In genomic region chr10:42855250-42855649, GRCm38 (mm10) we compare ENCODE assay signal across 12 mouse cellular contexts. TPM values are rescaled to one million over a fixed set of nuclear protein-coding genes. Genes with fewer than 3 reads are reported as not detected.
DNase-seq lines count a peak whose midpoint lies in the region; ATAC-seq lines count a peak whose summit lies in the region.
"Had no signal": no experiment of that assay in that cellular context is flagged by ENCODE, and none has a peak within 500 bp of the region (broad histone marks: within the 10 kb centered on the region; RNA-seq: fewer than 3 reads in every experiment).

No protein-coding gene starts in this region.

- H3K36me3 ChIP-seq in forebrain, embryonic 12.5 days (replicated peaks) = no peaks in the 10 kb centered on the region
- no peaks in the 10 kb centered on the region for H3K36me3 ChIP-seq in forebrain, embryonic 11.5 days (ENCODE audit: control insufficient read depth, insufficient read depth, low read length)
- H3K36me3 ChIP-seq in intestine, embryonic 16.5 days (ENCODE audit: control insufficient read depth, insufficient read depth, low read length) = no peaks in the 10 kb centered on the region
- no peaks in the 10 kb centered on the region for H3K36me3 ChIP-seq in lung, embryonic 16.5 days (ENCODE audit: control insufficient read depth, insufficient read depth, low read length)
- H3K36me3 ChIP-seq: embryonic facial prominence, embryonic 12.5 days; hindbrain, embryonic 15.5 days; limb, embryonic 12.5 days had no signal

- WGBS in forebrain, embryonic 12.5 days = 18% methylated on average over 5 of the region's 5 CpGs
- 41% methylated on average over 5 of the region's 5 CpGs for WGBS in forebrain, embryonic 11.5 days
- WGBS in intestine, embryonic 16.5 days = 16% methylated on average over 5 of the region's 5 CpGs
- WGBS in lung, embryonic 16.5 days = 9% methylated on average over 5 of the region's 5 CpGs

- peak overlapping the region; percentile 19; the same call in 1 of the 2 replicates for H3K27ac ChIP-seq in forebrain, embryonic 12.5 days
- no peak overlapping the region for H3K27ac ChIP-seq in forebrain, embryonic 11.5 days (ENCODE audit: low read depth, low read length)
- peak overlapping the region; percentile 66 for H3K27ac ChIP-seq in intestine, embryonic 16.5 days (ENCODE audit: low read length)
- H3K27ac ChIP-seq in lung, embryonic 16.5 days (ENCODE audit: low read length) = peak overlapping the region; percentile 18; the same call in 1 of the 2 replicates
- H3K27ac ChIP-seq: embryonic facial prominence, embryonic 12.5 days; hindbrain, embryonic 15.5 days; limb, embryonic 12.5 days had no signal

- no peak overlapping the region for H3K9ac ChIP-seq in forebrain, embryonic 12.5 days
- H3K9ac ChIP-seq in forebrain, embryonic 11.5 days (ENCODE audit: low read length) = no peak overlapping the region
- H3K9ac ChIP-seq in intestine, embryonic 16.5 days (ENCODE audit: low read depth, low read length) = no peak overlapping the region
- H3K9ac ChIP-seq in lung, embryonic 16.5 days (ENCODE audit: low read length) = no peak overlapping the region
- H3K9ac ChIP-seq: embryonic facial prominence, embryonic 12.5 days; hindbrain, embryonic 15.5 days; limb, embryonic 12.5 days had no signal

- no peak overlapping the region for H3K4me3 ChIP-seq in forebrain, embryonic 12.5 days (replicated peaks)
- H3K4me3 ChIP-seq in forebrain, embryonic 11.5 days (ENCODE audit: low read depth, low read length) = no peak overlapping the region
- no peak overlapping the region for H3K4me3 ChIP-seq in intestine, embryonic 16.5 days (ENCODE audit: low read length)
- H3K4me3 ChIP-seq in lung, embryonic 16.5 days (ENCODE audit: low read length) = no peak overlapping the region
- H3K4me3 ChIP-seq: embryonic facial prominence, embryonic 12.5 days; hindbrain, embryonic 15.5 days; limb, embryonic 12.5 days had no signal

- ATAC-seq in forebrain, embryonic 12.5 days (ENCODE audit: low FRiP score) = no peak
- no peak for ATAC-seq in forebrain, embryonic 11.5 days (replicated peaks; ENCODE audit: low FRiP score)
- peak; percentile 36; the same call in 1 of the 2 replicates for ATAC-seq in intestine, embryonic 16.5 days
- peak; percentile 84 for ATAC-seq in lung, embryonic 16.5 days (ENCODE audit: low read depth)
- ATAC-seq in CD4-positive, CD25-positive, alpha-beta regulatory T cell, adult 4 months = no peak
- ATAC-seq: Patski had no signal

- peaks cover 18% of the 10 kb centered on the region for H3K4me1 ChIP-seq in forebrain, embryonic 12.5 days
- peaks cover 6% of the 10 kb centered on the region; the same call in 1 of the 2 replicates for H3K4me1 ChIP-seq in forebrain, embryonic 11.5 days (replicated peaks; ENCODE audit: control insufficient read depth, insufficient read depth, low read length)
- peaks cover 9% of the 10 kb centered on the region for H3K4me1 ChIP-seq in intestine, embryonic 16.5 days (ENCODE audit: control insufficient read depth, insufficient read depth, low read length)
- H3K4me1 ChIP-seq in lung, embryonic 16.5 days (replicated peaks; ENCODE audit: control insufficient read depth, insufficient read depth, low read length) = no peaks in the 10 kb centered on the region

- H3K4me2 ChIP-seq in forebrain, embryonic 12.5 days = no peak overlapping the region
- H3K4me2 ChIP-seq in forebrain, embryonic 11.5 days (ENCODE audit: low read depth, low read length, severe bottlenecking) = no peak overlapping the region
- H3K4me2 ChIP-seq in intestine, embryonic 16.5 days (ENCODE audit: low read depth, low read length) = no peak overlapping the region
- no peak overlapping the region for H3K4me2 ChIP-seq in lung, embryonic 16.5 days (ENCODE audit: low read depth, low read length)
- H3K4me2 ChIP-seq: embryonic facial prominence, embryonic 12.5 days; hindbrain, embryonic 15.5 days; limb, embryonic 12.5 days had no signal

- H3K27me3 ChIP-seq in forebrain, embryonic 12.5 days = peaks cover 15% of the 10 kb centered on the region; the same call in 1 of the 2 replicates
- no peaks in the 10 kb centered on the region for H3K27me3 ChIP-seq in forebrain, embryonic 11.5 days (ENCODE audit: control insufficient read depth, insufficient read depth, low read length)
- no peaks in the 10 kb centered on the region for H3K27me3 ChIP-seq in intestine, embryonic 16.5 days (replicated peaks; ENCODE audit: control insufficient read depth, insufficient read depth, low read length)
- H3K27me3 ChIP-seq in lung, embryonic 16.5 days (ENCODE audit: control insufficient read depth, insufficient read depth, low read depth, low read length) = peaks cover 3% of the 10 kb centered on the region; the same call in 1 of the 2 replicates
- H3K27me3 ChIP-seq: embryonic facial prominence, embryonic 12.5 days; hindbrain, embryonic 15.5 days; limb, embryonic 12.5 days; Patski had no signal

- 0 out of 2 replicates have a peak, but pooled peaks cover 6% of the 10 kb centered on the region for H3K9me3 ChIP-seq in forebrain, embryonic 12.5 days
- H3K9me3 ChIP-seq in forebrain, embryonic 11.5 days (ENCODE audit: control insufficient read depth, low read length) = no peaks in the 10 kb centered on the region
- H3K9me3 ChIP-seq in intestine, embryonic 16.5 days (ENCODE audit: control insufficient read depth, low read length) = peaks cover 7% of the 10 kb centered on the region; the same call in 1 of the 2 replicates
- H3K9me3 ChIP-seq in lung, embryonic 16.5 days (ENCODE audit: control insufficient read depth, low read length) = peaks cover 3% of the 10 kb centered on the region; the same call in 1 of the 2 replicates
- H3K9me3 ChIP-seq: embryonic facial prominence, embryonic 12.5 days; hindbrain, embryonic 15.5 days had no signal

- no peak for DNase-seq in forebrain, embryonic 11.5 days (ENCODE audit: low spot score)
- peak; percentile 39 for DNase-seq in embryo, embryonic 10.5 days (ENCODE audit: low spot score)
- no peak for DNase-seq in frontal cortex, postnatal 25 days (ENCODE audit: low spot score in 2 of 2)
- no peak for DNase-seq in retina, embryonic 14.5 days (ENCODE audit: low spot score)

RNA-seq across cellular contexts. Expression of gene Scml4, which starts 4.9 kb away (rescaled TPM):
- polyA plus RNA-seq in forebrain, embryonic 12.5 days (2016; fragmentation: Nextera tagmentation; extraction: Ambion mirVana) = 2.9 and 3.0 TPM in 2 replicates
- polyA plus RNA-seq in forebrain, embryonic 11.5 days (2014; fragmentation: Nextera tagmentation; extraction: Ambion mirVana) = 0.83 and 1.4 TPM in 2 replicates
- polyA plus RNA-seq in intestine, embryonic 16.5 days (2015; fragmentation: Nextera tagmentation; extraction: Ambion mirVana) = 34.1 and 35.9 TPM in 2 replicates
- polyA plus RNA-seq in lung, embryonic 16.5 days (2015; fragmentation: Nextera tagmentation; extraction: Ambion mirVana) = 0.38 and 0.41 TPM in 2 replicates
- polyA plus RNA-seq in CD4-positive, CD25-positive, alpha-beta regulatory T cell, adult 4 months (2017; shearing (Covaris generic)) = 10 to 100 TPM; 56.6 to 87.8 TPM

Comparison
In these comparisons a context has a peak if more than half of its experiments do, and no peak if none do; other contexts are left out.
1. ATAC-seq: peak in intestine, embryonic 16.5 days (single experiment) and lung, embryonic 16.5 days (single experiment); none in forebrain, embryonic 12.5 days (single experiment), forebrain, embryonic 11.5 days (single experiment) and CD4-positive, CD25-positive, alpha-beta regulatory T cell, adult 4 months (single experiment).